Mouse (Mus musculus): ENCODE results near the gene Tmcc1.

- TF ChIP-seq MYOD1 (IDR thresholded peaks at IDR 0.05; ENCODE audit: control insufficient read depth, insufficient read length, low read depth) (no peak), CTCF (IDR thresholded peaks at IDR 0.05; ENCODE audit: control insufficient read depth, insufficient read depth, insufficient read length) (no peak), CEBPB (IDR thresholded peaks at IDR 0.05; ENCODE audit: low read depth) (no peak), USF1 (IDR thresholded peaks at IDR 0.05; ENCODE audit: low read depth) (no peak), FOSL1 (IDR thresholded peaks at IDR 0.05; ENCODE audit: insufficient read depth, low read length, poor library complexity, severe bottlenecking) (no peak)
Observed at GRCm38 (mm10) chr6:115969952-115970351, 223.3 kb downstream of the Tmcc1 start.

All from C2C12 (cell line).